Mouse (Mus musculus): ENCODE measurements around the gene Cables2. TPM values are rescaled to one million over a fixed set of nuclear protein-coding genes. Genes with fewer than 3 reads are reported as not detected.
"Not testable (repeated sequence)": the region's sequence is repeated elsewhere in the genome, so short reads cannot be mapped to it uniquely, and the experiment has no call there.

The Cables2 gene
- total RNA-seq, 2 experiments from 2014 or later: 30.4 to 34.6 TPM

DNA sequence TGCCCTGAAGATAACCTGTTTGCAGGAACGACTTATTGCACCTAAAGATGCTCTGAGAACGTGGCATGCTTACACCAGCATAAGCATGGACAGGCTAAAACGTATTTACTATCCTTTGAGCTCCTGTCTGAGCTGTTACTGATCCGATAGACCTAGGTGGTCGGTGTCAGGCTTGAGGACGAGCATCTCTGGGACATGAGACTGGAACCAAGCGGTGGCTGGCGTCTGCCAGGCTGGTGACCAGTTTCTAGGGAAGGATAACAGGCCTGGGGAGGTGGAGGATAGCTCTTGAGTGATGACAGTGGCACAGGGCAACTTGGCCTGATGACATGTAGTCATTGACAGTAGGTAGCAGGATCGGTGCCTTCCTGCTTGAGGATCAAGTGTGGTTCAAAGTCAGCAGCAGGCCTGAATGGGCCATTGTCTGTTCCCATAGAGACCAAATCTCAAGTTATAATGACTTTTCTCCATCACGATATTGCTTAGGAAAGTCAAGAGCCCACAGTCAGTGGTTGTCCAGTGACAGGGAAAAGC is 14.3 kb downstream of the Cables2 start:
- intact Hi-C loops (cut with DNase I): loop anchor here (10.0 kb wide), 1 partner anchor 184 kb away; the partner anchor contains the start of gene Mtg2
- not testable (repeated sequence) for DNase-seq (ENCODE audit: low spot score in 2 of 2)

GRCm38 (mm10) chr2:180257963-180258865 is 15.1 kb downstream of the Cables2 start:
- DNase-seq (ENCODE audit: low spot score in 2 of 2): no peak
- intact Hi-C loops (cut with DNase I): loop anchor here (10.0 kb wide), 1 partner anchor 183 kb away; the partner anchor contains the start of gene Mtg2

GRCm38 (mm10) chr2:180257001-180257521 is 16.2 kb downstream of the Cables2 start, which contains the start of gene Rps21:
Gene Rps21, plus strand, starts transcription at chr2:180257377.
- intact Hi-C loops (cut with DNase I): loop anchor here (10.0 kb wide), 1 partner anchor 182 kb away; the partner anchor contains the start of gene Mtg2

DNA sequence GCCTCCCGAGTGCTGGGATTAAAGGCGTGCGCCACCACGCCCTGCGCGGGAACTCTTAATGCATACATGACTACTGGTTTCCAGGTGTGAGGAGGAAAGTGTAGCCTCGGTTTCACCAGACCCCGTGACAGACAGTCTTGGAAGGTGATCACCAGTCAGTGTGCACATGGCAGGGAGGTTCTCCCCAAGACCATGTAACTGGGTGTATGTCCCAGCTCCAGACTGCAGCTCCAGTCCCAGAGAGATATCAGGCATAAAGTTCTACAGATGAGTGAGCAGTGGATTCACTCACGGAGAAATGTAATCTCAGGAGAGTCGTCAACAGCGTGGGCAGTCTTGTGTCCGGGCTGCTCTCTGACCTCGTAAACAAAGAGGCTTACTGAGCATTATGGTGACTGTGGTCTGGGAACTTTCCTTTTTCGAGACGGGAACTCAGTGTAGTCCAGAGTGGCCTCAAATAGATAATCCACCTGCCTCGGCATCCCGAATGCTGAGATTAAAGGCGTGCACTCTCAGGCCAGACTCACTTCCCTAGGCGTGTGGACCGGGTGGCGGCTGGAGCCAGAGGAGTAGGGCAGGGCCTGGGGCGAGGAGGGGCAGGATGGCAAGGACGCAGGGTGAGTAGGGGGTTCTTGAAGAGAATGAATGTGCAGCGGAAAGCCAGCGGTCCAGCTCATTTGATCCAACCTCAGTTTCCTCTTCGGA is 16.8 kb downstream of the Cables2 start:
- intact Hi-C loops (cut with DNase I): loop anchor here (10.0 kb wide), 1 partner anchor 182 kb away; the partner anchor contains the start of gene Mtg2
- DNase-seq (ENCODE audit: low spot score in 2 of 2): no peak

More at GRCm38 (mm10) chr2:180257001-180257521, 16.2 kb downstream of the Cables2 start, which contains the start of gene Rps21:
- peak; percentile 96 to 99 for DNase-seq (ENCODE audit: low spot score in 2 of 2)

DNA sequence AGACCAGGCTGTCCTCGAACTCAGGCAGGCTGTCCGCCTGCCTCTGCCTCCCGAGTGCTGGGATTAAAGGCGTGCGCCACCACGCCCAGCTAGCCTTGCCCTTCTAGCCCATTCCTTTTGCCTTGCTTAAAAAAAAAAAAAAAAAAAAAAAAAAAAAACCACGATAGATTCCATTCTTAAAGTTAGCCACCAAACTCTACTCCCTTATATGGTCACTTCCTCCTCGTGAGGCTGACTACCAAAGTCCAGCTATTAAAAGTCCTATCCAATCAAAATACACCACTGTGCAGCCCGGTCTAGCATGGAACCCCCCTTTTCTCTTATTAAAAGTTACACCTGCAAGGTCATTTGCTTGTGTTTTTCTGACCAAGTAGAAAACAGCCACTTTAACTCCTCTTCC is 17.6 kb downstream of the Cables2 start:
- intact Hi-C loops (cut with DNase I): loop anchor here (10.0 kb wide), 1 partner anchor 181 kb away; the partner anchor contains the start of gene Mtg2
- DNase-seq (ENCODE audit: low spot score in 2 of 2): no peak

- intact Hi-C loops (cut with DNase I): loop anchor here (5.0 to 10.0 kb wide), 2 partner anchors 47 to 180 kb away; partner anchors contain the start of gene Mtg2
These were observed 18.7 kb downstream of the Cables2 start for GRCm38 (mm10) chr2:180254436-180255209.

DNA sequence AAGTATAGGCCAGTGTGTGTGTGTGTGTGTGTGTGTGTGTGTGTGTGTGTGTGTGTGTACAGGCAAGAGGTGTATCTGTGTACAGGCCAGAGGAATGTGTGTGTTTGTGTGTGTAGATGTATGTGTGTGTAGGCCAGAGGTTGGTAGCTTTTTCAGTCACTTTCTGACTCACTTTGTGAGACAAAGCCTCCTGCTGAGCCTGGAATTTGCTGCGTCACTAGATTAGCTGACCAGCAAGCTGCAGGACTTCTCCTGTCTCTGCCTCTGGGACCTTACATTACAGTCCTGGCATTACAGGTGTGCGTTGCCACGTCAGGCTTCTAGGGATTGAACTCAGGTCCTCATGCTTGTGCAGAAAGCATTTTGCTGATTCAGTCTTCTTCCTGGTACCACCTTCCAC is 21.5 kb downstream of the Cables2 start:
- intact Hi-C loops (cut with DNase I): loop anchor here (1.0 to 10.0 kb wide), 3 partner anchors 45 to 177 kb away; partner anchors contain the start of gene Mtg2
- DNase-seq (ENCODE audit: low spot score in 2 of 2): no peak

More at GRCm38 (mm10) chr2:180254436-180255209, 18.7 kb downstream of the Cables2 start:
- DNase-seq (ENCODE audit: low spot score in 2 of 2): no peak

DNA sequence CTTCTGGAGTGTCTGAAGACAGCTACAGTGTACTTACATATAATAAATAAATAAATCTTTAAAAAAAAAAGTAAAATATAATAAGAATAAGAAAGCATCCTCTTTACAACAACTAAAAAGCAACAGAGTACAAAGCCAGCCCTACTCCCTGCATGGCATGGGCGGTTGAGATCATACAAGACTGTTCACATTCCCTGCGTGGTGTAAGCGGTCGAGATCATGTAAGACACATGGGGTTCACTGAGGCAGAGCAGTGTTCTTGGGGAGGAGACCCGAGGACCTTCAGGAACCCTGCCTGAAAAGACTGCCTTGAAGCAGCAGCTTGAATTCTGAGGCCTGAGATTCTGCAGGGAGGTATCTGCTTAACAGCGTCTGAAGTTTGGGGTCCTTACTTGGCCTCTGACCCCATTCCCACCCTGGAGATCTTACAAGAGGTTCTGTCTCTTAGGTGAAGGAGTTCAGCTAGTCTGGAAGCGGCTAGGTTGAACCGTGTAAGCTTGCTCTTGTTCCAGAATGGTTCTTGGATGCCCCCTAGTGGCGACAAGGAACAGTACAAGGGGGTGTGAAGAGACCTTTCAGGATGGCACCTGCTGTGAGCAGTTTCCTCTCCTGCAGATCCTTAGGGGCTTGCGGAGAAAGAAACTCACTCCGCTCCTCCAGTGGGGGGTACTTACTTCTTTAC is 22.2 kb downstream of the Cables2 start:
- peak; percentile 79 to 87 for DNase-seq (ENCODE audit: low spot score in 2 of 2)
- intact Hi-C loops (cut with DNase I): loop anchor here (1.0 to 10.0 kb wide), 3 partner anchors 44 to 176 kb away; partner anchors contain the start of gene Mtg2

DNA sequence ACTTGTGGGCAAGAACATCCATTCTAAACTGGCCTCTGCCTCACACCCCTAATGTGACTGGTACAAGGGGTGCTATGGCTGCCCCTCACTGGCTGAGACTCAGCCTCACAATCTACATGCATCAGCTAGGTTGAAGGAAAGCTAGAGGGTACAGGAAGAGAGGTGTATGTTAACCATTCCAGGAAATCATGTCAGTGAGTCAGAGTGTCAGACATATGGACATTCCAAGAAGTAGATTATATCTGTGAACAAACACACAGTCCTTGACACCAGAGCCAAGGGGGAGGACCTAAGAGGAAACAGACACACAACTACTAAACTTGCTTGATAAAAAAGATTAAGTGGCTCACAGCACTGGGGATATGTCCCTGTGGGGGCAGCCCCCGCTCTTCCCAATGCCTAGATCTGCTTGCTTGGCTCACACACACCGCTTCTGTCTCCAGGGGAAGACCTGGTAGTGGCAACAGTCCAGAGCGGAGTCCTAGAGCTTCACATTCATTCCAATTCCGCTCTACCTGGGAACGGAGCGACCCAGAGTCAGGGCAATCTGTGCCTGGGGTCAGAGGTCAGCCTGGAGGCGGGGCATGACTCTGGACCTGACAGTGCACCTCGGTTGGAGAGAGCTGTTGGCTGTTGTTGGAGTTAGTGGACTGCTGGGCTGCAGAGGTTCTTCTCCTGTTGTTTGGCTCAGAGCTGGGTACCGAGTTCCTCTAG is 24.2 kb downstream of the Cables2 start:
- intact Hi-C loops (cut with DNase I): no loop called here
- DNase-seq (ENCODE audit: low spot score in 2 of 2): no peak

GRCm38 (mm10) chr2:180247916-180248315 is 25.4 kb downstream of the Cables2 start:
- no peak for DNase-seq (ENCODE audit: low spot score in 2 of 2)
- intact Hi-C loops (cut with DNase I): no loop called here

- no peak for DNase-seq (ENCODE audit: low spot score in 2 of 2)
- intact Hi-C loops (cut with DNase I): no loop called here
These were observed 30.2 kb downstream of the Cables2 start for GRCm38 (mm10) chr2:180243108-180243507.

GRCm38 (mm10) chr2:180238591-180238990 is 34.7 kb downstream of the Cables2 start:
- intact Hi-C loops (cut with DNase I): no loop called here
- DNase-seq (ENCODE audit: low spot score in 2 of 2): no peak

GRCm38 (mm10) chr2:180237601-180238345 is 35.5 kb downstream of the Cables2 start:
- DNase-seq (ENCODE audit: low spot score in 2 of 2): no peak
- intact Hi-C loops (cut with DNase I): no loop called here

DNA sequence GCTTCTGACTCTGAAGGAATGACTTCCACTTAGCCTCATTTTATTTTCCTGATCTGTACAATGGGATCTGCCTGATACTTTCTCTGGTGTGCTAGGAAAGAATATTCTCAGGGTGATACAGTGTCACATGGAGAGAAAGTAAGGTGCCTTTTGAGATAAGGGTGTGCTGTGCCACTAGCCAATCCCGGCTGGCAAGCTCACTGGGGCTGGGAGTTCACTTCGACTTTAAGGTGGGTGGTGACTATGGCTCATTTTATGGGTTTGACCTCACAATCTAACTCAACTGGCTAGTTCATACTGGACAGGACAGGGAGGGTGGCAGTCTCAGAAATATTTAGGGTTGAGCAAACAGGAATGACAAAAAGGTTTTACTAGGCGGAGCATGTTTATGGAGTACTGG is 36.4 kb downstream of the Cables2 start:
- no peak for DNase-seq (ENCODE audit: low spot score in 2 of 2)
- intact Hi-C loops (cut with DNase I): no loop called here

DNA sequence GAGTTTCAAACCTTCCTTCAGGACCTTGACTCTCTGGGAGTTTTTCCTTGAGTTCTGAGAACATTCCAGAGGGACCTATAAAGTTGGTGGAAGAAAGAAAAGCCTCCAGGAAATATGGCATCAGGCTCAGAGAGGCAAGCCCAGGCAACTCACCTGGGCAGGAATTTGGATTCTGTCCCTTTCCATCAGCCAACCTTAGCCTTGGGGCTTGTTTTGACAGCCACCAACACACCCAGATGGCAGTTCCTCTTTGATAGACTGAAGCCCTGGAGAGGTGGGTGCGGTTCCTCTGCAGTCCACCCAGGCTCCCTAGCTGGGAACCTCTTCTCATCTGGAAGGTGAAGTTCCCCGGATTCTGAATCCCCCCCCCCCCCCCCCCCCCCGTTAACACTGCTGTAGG is 36.8 kb downstream of the Cables2 start:
- no peak for DNase-seq (ENCODE audit: low spot score in 2 of 2)
- intact Hi-C loops (cut with DNase I): no loop called here

- intact Hi-C loops (cut with DNase I): no loop called here
- no peak for DNase-seq (ENCODE audit: low spot score in 2 of 2)
These were observed 37.5 kb downstream of the Cables2 start for GRCm38 (mm10) chr2:180235788-180236187.

GRCm38 (mm10) chr2:180234980-180235379 is 38.3 kb downstream of the Cables2 start:
- intact Hi-C loops (cut with DNase I): no loop called here
- DNase-seq (ENCODE audit: low spot score in 2 of 2): no peak

Data from left cerebral cortex, postnatal 14 days (tissue).